Mouse (Mus musculus): ENCODE measurements around the gene Vmn2r53.
"Not testable (repeated sequence)": the region's sequence is repeated elsewhere in the genome, so short reads cannot be mapped to it uniquely, and the experiment has no call there.

Vmn2r53 gene

DNA sequence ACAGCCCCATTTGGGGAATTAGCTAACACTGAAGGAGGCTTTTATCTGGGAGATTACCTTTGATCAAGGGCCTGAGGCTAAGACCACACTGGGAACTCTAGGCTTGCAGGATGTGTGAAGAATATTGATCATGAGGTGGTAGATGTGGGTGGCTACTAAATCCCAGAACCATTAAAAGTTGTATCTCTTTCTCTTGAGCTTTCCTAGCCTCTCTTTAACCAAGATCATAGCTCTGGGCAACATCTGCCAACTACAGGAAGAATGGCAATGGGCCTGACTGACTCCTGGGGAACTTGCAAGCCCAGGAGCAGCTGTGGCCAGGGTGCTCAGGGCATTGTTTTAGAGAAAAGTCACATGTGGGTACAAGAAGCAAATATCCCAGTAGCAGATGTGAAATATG is at the start of gene Vmn2r53:
Gene Vmn2r53 (minus strand): TSS at position 101 of the 400 bp plus-strand sequence.
- DNase-seq = no peak

DNA sequence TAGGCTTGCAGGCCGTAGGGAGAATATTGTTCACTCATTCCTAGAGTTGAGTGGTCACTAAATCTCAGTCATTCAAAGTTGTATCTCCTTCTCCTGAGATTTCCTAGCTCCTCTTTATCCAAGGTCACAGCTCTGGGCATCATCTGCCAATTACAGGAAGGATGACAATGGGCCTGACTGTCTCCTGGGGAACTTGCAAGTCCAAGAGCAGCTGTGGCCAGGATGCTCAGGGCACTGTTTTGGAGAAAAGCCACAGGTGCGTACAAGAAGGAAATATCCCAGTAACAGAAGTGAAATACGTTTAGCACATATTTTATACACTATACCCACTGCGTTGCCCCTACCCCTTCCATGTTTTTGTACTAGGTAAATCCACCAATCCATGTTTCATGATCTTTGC is 31.6 kb upstream of the Vmn2r53 start, which contains the start of gene Vmn2r54:
Gene Vmn2r54 (minus strand): TSS at position 101 of the 400 bp plus-strand sequence.
- not testable (repeated sequence) for DNase-seq
